Mouse (Mus musculus): Measurements from ENCODE around the gene Foxf2.

DNA sequence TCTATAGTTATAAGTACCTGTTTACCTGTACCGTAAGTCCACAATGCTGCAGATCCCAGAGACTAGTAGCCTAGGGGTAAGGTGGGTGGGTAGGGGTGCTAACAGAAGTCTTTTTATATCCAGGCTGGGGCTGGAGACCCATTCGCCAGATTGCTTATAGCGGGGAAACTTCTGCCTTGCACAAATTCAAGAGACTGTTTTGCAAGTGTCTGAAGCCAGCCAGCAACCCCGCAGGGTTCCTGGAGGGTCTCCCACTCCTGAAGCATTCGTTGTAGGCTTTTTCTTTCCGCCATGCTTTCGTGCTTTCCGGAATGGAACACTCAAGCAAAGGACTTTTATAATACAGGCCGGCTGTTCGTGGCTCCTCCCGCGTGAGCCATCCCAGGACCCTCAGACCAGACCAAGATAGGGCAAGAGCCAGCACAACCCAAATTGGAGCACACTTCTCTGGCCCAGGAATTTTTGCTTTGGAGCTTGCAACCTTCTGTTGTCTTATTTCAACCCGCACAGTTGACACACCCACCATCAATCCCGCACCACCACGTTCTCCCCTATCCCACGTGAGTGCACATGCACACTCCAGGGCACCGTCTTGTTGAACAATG is 10.0 kb upstream of the Foxf2 start:
- TF ChIP-seq POLR2A (IDR thresholded peaks at IDR 0.05; ENCODE audit: borderline replicate concordance, low read depth, low read length) (no peak), CTCF (IDR thresholded peaks at IDR 0.05; ENCODE audit: low read depth, low read length) (no peak)
